In the genomic region with DNA sequence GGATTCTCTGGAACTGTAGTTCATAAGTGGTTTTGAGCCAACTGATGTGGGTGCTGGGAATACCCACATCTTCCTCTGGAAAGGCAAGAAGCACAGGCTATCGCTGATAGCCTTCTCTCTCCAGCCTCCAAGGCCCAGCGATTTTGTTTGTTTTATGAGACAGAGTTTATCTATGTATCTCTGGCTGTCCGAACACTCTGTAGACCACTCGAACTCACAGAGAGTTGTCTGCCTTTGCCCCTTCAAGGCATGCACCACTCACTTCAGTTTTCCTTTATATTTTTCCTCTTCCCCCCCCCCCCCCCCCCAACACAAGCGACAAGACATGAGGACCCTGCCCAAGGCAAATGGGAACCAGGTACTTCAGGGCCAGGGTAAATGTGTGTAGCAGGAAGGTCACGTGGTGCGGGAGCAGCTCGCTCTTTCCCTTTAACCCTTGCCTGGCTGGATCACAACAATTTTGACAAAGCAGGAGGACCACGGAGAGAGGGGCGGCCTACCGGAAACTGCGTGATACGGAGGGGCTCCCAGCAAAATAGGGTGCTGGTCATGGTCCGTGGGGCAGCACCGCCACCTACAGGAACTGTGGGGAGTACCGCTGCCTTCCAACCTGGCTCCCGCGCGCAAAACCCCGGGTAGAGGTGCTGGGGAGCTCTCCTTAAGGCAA, we compare ENCODE assay signal across 8 mouse cellular contexts. TPM values are rescaled to one million over a fixed set of nuclear protein-coding genes. Genes with fewer than 3 reads are reported as not detected.
A peak's percentile ranks its signal among the peaks of the same experiment; 100 is the strongest.
DNase-seq lines count a peak whose midpoint lies in the region; ATAC-seq lines count a peak whose summit lies in the region.

No protein-coding gene starts in this region.

- peak; percentile 84 for DNase-seq in adrenal gland, adult 2 months
- peak; percentile 92 for DNase-seq in embryo, embryonic 10.5 days (ENCODE audit: low spot score)
- peak; percentile 33 to 42 for DNase-seq in gastrocnemius, postnatal 36 days
- DNase-seq in left cerebral cortex, postnatal 25 days (ENCODE audit: low spot score in 2 of 2): peak; percentile 62 to 66
- peak; percentile 90 for DNase-seq in mesoderm, embryonic 11.5 days (ENCODE audit: low read depth, low spot score)
- peak; percentile 39 to 46 for DNase-seq in right cerebral cortex, postnatal 36 days (ENCODE audit: low spot score in 2 of 2)
- DNase-seq in MN1 (ENCODE audit: low spot score): no peak

- peak overlapping the region; percentile 79 for H3K4me2 ChIP-seq in intestine, embryonic 15.5 days (replicated peaks)

- 3% methylated on average over 20 of the region's 20 CpGs for WGBS in intestine, embryonic 15.5 days

- peak; percentile 89 for ATAC-seq in intestine, embryonic 15.5 days

- H3K27ac ChIP-seq in intestine, embryonic 15.5 days: no peak overlapping the region

- H3K27me3 ChIP-seq in intestine, embryonic 15.5 days (replicated peaks): no peaks in the 10 kb centered on the region

- H3K4me3 ChIP-seq in intestine, embryonic 15.5 days (replicated peaks): peak overlapping the region; percentile 45

- H3K9ac ChIP-seq in intestine, embryonic 15.5 days: peak overlapping the region; percentile 45

- H3K9me3 ChIP-seq in intestine, embryonic 15.5 days: no peaks in the 10 kb centered on the region

- intact Hi-C loops in gastrocnemius, postnatal 36 days (cut with DNase I): no loop called here
- intact Hi-C loops in left cerebral cortex, postnatal 25 days (cut with DNase I): no loop called here

- H3K36me3 ChIP-seq in intestine, embryonic 15.5 days: no peaks in the 10 kb centered on the region

- peaks cover 3% of the 10 kb centered on the region; the same call in 1 of the 2 replicates for H3K4me1 ChIP-seq in intestine, embryonic 15.5 days (replicated peaks)

RNA-seq across cellular contexts. Expression of a gene that starts 12.5 kb away (rescaled TPM):
- total RNA-seq in adrenal gland, adult 2 months (2021): 1 to 10 TPM in 1 of 2 experiments, not detected in 1; 2.4 TPM
- polyA plus RNA-seq in adrenal gland, adult 2 months (2012; rRNA removed): not detected in 2 replicates
- total RNA-seq in gastrocnemius, postnatal 36 days (2021): not detected
- not detected in 2 replicates for polyA plus RNA-seq in intestine, embryonic 15.5 days (2015; fragmentation: Nextera tagmentation; extraction: Ambion mirVana)
- total RNA-seq in left cerebral cortex, postnatal 25 days (2021): under 1 TPM in 1 of 2 experiments, not detected in 1; 0.57 TPM

RNA-seq across cellular contexts. Expression of a gene that starts 42.8 kb away (rescaled TPM):
- total RNA-seq in adrenal gland, adult 2 months (2021): 10 to 100 TPM; 39.9 to 51.6 TPM
- polyA plus RNA-seq in adrenal gland, adult 2 months (2012; rRNA removed): 1.3 and 1.7 TPM in 2 replicates
- 10 to 100 TPM in 1 of 2 experiments, 1 to 10 TPM in 1; 8.0 to 10.6 TPM for total RNA-seq in gastrocnemius, postnatal 36 days (2021)
- 3.4 and 4.3 TPM in 2 replicates for polyA plus RNA-seq in intestine, embryonic 15.5 days (2015; fragmentation: Nextera tagmentation; extraction: Ambion mirVana)
- 100 to 1,000 TPM; 115 to 120 TPM for total RNA-seq in left cerebral cortex, postnatal 25 days (2021)

RNA-seq across cellular contexts. Expression of a gene that starts 52.2 kb away (rescaled TPM):
- total RNA-seq in adrenal gland, adult 2 months (2021): 10 to 100 TPM; 34.8 to 41.6 TPM
- polyA plus RNA-seq in adrenal gland, adult 2 months (2012; rRNA removed): 17.6 and 20.3 TPM in 2 replicates
- total RNA-seq in gastrocnemius, postnatal 36 days (2021): 1 to 10 TPM; 7.0 to 8.6 TPM
- 36.8 and 40.6 TPM in 2 replicates for polyA plus RNA-seq in intestine, embryonic 15.5 days (2015; fragmentation: Nextera tagmentation; extraction: Ambion mirVana)
- total RNA-seq in left cerebral cortex, postnatal 25 days (2021): 10 to 100 TPM; 59.6 to 61.1 TPM
